Mouse (Mus musculus): ENCODE data around the gene Nrxn2. TPM values are rescaled to one million over a fixed set of nuclear protein-coding genes. Genes with fewer than 3 reads are reported as not detected.
A peak's percentile ranks its signal among the peaks of the same experiment; 100 is the strongest.

Nrxn2 gene
- total and polyA plus RNA-seq, 2 experiments from 2014 or later: 54.4 to 355 TPM

DNA sequence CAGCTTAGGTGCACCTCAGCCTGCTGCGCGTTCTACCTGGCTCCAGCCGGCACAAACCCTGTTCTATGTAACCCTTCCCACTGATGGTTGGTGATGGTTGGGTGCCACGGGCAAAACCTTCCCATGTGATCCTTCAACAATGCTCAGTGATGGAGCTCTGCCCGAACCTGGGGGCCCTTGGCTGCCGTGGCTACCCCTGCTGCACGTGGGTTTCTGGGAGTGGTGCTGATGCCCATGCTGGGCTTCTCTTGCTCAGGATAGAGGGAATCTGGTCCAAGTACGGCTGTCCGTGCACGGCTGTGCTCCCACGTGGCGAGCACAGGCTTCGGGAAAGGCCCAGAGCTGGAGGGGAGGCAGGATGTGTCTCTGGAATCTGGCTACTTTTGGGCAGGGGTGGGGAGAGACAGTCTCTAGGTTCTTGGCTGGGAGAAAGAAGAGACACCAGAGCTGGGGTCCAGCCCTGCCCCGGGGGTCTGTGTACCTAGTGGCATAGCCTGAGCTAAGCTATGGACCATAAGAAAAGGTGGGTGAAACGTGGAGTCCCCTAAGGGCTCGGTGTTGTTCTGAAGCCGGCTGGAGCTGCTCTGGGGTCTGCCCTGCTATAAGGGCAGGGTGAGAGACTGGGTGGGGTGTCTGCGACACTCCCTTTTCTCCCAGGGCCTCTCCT lies 76.1 kb downstream of the Nrxn2 start:
- no peak for TF ChIP-seq CTCF (IDR thresholded peaks at IDR 0.05; ENCODE audit: low read depth)
- no peak overlapping the region for H3K27ac ChIP-seq
- DNase-seq (ENCODE audit: low spot score): no peak
- H3K36me3 ChIP-seq (ENCODE audit: insufficient read depth, low read length): no peaks in the 10 kb centered on the region
- no peak for ATAC-seq
- H3K4me3 ChIP-seq (ENCODE audit: low read length): no peak overlapping the region
- H3K27me3 ChIP-seq (ENCODE audit: insufficient read depth, low read length): no peaks in the 10 kb centered on the region
- H3K4me2 ChIP-seq (ENCODE audit: low read depth, low read length): no peak overlapping the region
- WGBS: 59% methylated on average over 18 of the region's 18 CpGs
- no peak overlapping the region for H3K9ac ChIP-seq (replicated peaks; ENCODE audit: low read length)
- H3K9me3 ChIP-seq (ENCODE audit: low read length): no peaks in the 10 kb centered on the region
- H3K4me1 ChIP-seq (ENCODE audit: insufficient read depth, low read length): 0 out of 2 replicates have a peak, but pooled peaks cover 6% of the 10 kb centered on the region

DNA sequence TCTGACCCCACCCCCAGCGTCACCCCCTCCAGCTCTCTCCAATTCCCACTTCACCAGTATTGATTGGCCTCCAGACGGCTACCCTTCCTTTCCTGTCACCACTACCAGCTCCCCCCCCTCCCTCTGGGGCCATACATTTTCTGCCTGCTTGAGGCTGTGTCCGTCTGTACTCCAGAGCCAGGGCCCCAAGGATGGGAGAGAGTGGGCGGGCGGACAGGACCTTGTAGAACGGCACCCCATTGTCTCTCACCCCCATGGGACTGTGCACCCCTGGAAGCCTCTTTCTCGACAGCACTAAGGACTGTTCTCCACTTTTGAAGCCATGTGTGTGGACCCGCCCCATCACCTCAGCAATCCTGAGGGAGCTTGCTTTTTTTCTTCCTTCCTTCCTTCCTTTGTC lies 77.2 kb downstream of the Nrxn2 start:
- no peak overlapping the region for H3K9ac ChIP-seq (replicated peaks; ENCODE audit: low read length)
- peaks cover 14% of the 10 kb centered on the region; the same call in 1 of the 2 replicates for H3K4me1 ChIP-seq (ENCODE audit: insufficient read depth, low read length)
- WGBS: 39% methylated on average over 8 of the region's 8 CpGs
- no peak overlapping the region for H3K4me3 ChIP-seq (ENCODE audit: low read length)
- H3K4me2 ChIP-seq (ENCODE audit: low read depth, low read length): no peak overlapping the region
- no peaks in the 10 kb centered on the region for H3K9me3 ChIP-seq (ENCODE audit: low read length)
- H3K27ac ChIP-seq: peak overlapping the region; percentile 75
- H3K36me3 ChIP-seq (ENCODE audit: insufficient read depth, low read length): no peaks in the 10 kb centered on the region
- ATAC-seq (no peak), DNase-seq (ENCODE audit: low spot score) (no peak)
- no peak for TF ChIP-seq CTCF (IDR thresholded peaks at IDR 0.05; ENCODE audit: low read depth)
- H3K27me3 ChIP-seq (ENCODE audit: insufficient read depth, low read length): no peaks in the 10 kb centered on the region

DNA sequence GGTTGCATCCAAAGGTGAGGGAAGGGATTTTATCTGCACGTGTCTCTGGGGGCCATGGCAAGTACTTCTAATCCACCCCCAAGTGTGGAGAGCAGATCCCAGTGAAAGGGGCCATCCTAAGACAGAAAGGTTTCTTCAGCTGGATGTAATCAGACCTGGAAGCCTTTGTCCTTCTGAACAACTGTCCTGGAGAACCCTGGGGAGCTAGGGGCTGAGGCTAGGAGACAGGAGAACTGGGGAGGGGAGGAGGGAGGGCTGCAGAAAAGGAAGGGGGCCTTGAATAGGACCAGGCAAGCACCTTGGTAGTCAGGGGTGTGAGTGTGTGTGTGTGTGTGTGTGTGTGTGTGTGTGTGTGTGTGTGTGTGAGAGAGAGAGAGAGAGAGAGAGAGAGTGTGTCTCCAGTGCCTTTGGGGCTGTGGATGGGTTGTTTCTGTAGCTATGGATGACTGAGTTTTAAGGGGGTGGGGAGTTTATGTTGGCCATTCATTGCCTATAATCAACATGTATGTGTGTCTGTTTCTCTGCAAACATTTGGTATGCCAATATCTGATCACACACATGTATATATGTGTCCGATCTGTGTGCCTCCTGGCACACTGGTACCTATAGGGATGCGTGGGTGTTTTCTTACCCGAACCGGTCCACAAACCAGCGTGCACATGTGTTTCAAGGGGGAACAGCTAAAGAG lies 78.1 kb downstream of the Nrxn2 start:
- H3K27me3 ChIP-seq (ENCODE audit: insufficient read depth, low read length): no peaks in the 10 kb centered on the region
- TF ChIP-seq CTCF (IDR thresholded peaks at IDR 0.05; ENCODE audit: low read depth): no peak

DNA sequence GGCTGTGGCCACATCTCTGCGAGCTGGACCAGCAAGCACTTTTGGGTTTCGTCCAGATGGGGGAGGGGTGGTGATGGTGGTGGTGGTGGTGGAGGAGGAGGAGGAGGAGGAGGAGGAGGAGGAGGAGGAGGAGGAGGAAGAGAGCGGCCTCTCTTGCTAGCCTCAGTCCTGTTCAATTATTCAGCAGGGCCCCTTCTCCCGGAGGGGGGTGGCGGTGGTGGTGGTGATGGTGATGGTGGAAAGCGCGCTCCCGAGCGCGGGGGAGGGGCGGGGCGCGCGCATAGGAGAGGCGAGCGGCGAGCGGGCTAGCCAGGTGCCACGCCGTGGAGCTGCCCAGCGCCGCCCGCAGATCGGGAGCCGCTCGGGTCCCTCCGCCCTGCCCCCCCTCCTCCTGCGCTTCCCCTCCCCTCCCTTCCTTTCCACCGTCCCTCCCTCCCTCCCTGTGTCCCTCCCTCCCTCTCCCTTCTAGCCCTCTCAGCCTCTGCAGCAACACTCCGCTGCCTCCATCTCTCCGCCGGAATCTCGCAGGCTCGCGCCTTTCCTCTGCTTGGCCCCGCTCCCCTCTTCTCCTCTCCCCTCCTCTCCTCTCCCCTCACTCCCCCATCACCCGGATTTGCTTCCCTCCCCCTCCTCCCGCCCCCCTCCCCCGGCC lies 78.7 kb downstream of the Nrxn2 start:
- Histone ChIP-seq H3K27ac (peak overlapping the region; percentile 94), H3K27me3 (ENCODE audit: insufficient read depth, low read length) (no peaks in the 10 kb centered on the region), H3K4me2 (ENCODE audit: low read depth, low read length) (peak overlapping the region; percentile 92), H3K4me3 (ENCODE audit: low read length) (peak overlapping the region; percentile 60), H3K36me3 (ENCODE audit: insufficient read depth, low read length) (no peaks in the 10 kb centered on the region), H3K9me3 (ENCODE audit: low read length) (no peaks in the 10 kb centered on the region), H3K9ac (replicated peaks; ENCODE audit: low read length) (peak overlapping the region; percentile 92), H3K4me1 (ENCODE audit: insufficient read depth, low read length) (peaks cover 19% of the 10 kb centered on the region)
- under 1% methylated on average over 14 of the region's 39 CpGs for WGBS
- no peak for TF ChIP-seq CTCF (IDR thresholded peaks at IDR 0.05; ENCODE audit: low read depth)
- ATAC-seq (peak; percentile 69), DNase-seq (ENCODE audit: low spot score) (peak; percentile 86)

More for the DNA sequence above, 78.1 kb downstream of the Nrxn2 start:
- peaks cover 19% of the 10 kb centered on the region; the same call in 1 of the 2 replicates for H3K4me1 ChIP-seq (ENCODE audit: insufficient read depth, low read length)
- no peak overlapping the region; the same call in 1 of the 2 replicates for H3K9ac ChIP-seq (replicated peaks; ENCODE audit: low read length)
- 8% methylated on average over 6 of the region's 6 CpGs for WGBS
- H3K4me2 ChIP-seq (ENCODE audit: low read depth, low read length): peak overlapping the region; percentile 92
- peak; percentile 8; the same call in 1 of the 2 replicates for ATAC-seq
- peak overlapping the region; percentile 75 for H3K27ac ChIP-seq
- no peaks in the 10 kb centered on the region for H3K36me3 ChIP-seq (ENCODE audit: insufficient read depth, low read length)
- no peaks in the 10 kb centered on the region for H3K9me3 ChIP-seq (ENCODE audit: low read length)
- no peak for DNase-seq (ENCODE audit: low spot score)
- H3K4me3 ChIP-seq (ENCODE audit: low read length): peak overlapping the region; percentile 60

GRCm38 (mm10) chr19:6497803-6498202 lies 79.3 kb downstream of the Nrxn2 start:
- no peaks in the 10 kb centered on the region for H3K9me3 ChIP-seq (ENCODE audit: low read length)
- no peaks in the 10 kb centered on the region for H3K36me3 ChIP-seq (ENCODE audit: insufficient read depth, low read length)
- 0% methylated on average over 37 of the region's 39 CpGs for WGBS
- peak; percentile 21 for ATAC-seq
- H3K4me1 ChIP-seq (ENCODE audit: insufficient read depth, low read length): peaks cover 19% of the 10 kb centered on the region
- TF ChIP-seq CTCF (IDR thresholded peaks at IDR 0.05; ENCODE audit: low read depth): no peak
- peak; percentile 61 for DNase-seq (ENCODE audit: low spot score)
- H3K4me3 ChIP-seq (ENCODE audit: low read length): peak overlapping the region; percentile 60
- no peaks in the 10 kb centered on the region for H3K27me3 ChIP-seq (ENCODE audit: insufficient read depth, low read length)
- H3K9ac ChIP-seq (replicated peaks; ENCODE audit: low read length): peak overlapping the region; percentile 92
- H3K4me2 ChIP-seq (ENCODE audit: low read depth, low read length): peak overlapping the region; percentile 92
- peak overlapping the region; percentile 94 for H3K27ac ChIP-seq

DNA sequence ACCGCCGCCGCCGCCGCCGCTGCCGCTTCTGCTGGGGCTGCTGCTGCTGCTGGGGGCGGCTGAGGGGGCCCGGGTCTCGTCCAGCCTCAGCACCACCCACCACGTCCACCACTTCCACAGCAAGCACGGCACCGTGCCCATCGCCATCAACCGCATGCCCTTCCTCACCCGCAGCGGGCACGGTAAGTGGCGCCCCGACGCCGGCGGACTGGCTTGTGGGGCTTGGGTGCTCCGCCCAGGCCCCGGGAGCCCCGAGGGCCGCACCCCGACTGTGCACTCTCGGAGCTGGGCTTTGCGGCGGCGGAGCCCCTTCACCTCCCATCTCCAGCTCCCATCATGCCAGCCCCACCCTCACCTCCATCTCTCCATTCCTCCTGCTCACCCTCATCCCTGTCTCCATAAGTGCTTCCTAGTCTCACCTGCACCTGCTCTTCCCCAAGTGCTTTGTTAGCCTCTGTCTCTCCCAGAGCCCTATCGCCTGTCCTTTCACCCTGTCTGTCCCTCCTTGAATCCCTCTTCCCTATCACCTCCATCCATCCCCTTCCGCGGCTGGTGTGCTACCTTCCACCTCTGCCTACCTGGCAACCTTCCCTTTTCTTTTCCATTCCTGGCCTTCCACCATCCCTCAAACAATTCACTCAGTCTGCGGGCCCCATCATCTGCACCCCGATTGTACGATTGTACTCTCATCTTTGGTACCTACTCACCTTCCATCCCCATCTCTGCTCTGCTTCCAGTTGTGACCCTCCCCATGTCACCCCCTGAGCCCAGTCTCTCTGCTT lies 80.0 kb downstream of the Nrxn2 start:
- WGBS: 8% methylated on average over 31 of the region's 38 CpGs
- no peak for TF ChIP-seq CTCF (IDR thresholded peaks at IDR 0.05; ENCODE audit: low read depth)

More for the DNA sequence above, 80.0 kb downstream of the Nrxn2 start:
- Histone ChIP-seq H3K4me1 (ENCODE audit: insufficient read depth, low read length) (peaks cover 25% of the 10 kb centered on the region), H3K9ac (replicated peaks; ENCODE audit: low read length) (peak overlapping the region; percentile 92), H3K4me3 (ENCODE audit: low read length) (peak overlapping the region; percentile 60), H3K27ac (peak overlapping the region; percentile 94), H3K9me3 (ENCODE audit: low read length) (no peaks in the 10 kb centered on the region), H3K27me3 (ENCODE audit: insufficient read depth, low read length) (no peaks in the 10 kb centered on the region), H3K4me2 (ENCODE audit: low read depth, low read length) (peak overlapping the region; percentile 92), H3K36me3 (ENCODE audit: insufficient read depth, low read length) (no peaks in the 10 kb centered on the region)
- ATAC-seq (no peak), DNase-seq (ENCODE audit: low spot score) (no peak)

Measured in hindbrain, postnatal 0 days (tissue).